Mouse (Mus musculus) embryonic facial prominence, embryonic 10.5 days (tissue): ENCODE results near the gene Sbk3. TPM values are rescaled to one million over a fixed set of nuclear protein-coding genes. Genes with fewer than 3 reads are reported as not detected.

Experiments used
- DNase-seq: peaks from one replicate; pipeline ENCODE4 v3.0.0-alpha.2; 2017; ENCODE audit warnings: low spot score
- H3K27ac ChIP-seq: fragments of 300-500 bp; sonication (generic); replicated peaks from 2 replicates; pipeline ENCODE4 v1.5.1; 2016; ENCODE audit warnings: mild to moderate bottlenecking
- H3K27me3 ChIP-seq: fragments of 300-500 bp; sonication (generic); replicated peaks from 2 replicates; pipeline ENCODE4 v1.6.1; 2016; ENCODE audit warnings: low read depth, mild to moderate bottlenecking; ENCODE audit not compliant: poor library complexity, severe bottlenecking
- H3K36me3 ChIP-seq: fragments of 300-500 bp; sonication (generic); replicated peaks from 2 replicates; pipeline ENCODE4 v1.6.1; 2016; ENCODE audit warnings: mild to moderate bottlenecking, moderate library complexity
- H3K4me1 ChIP-seq: fragments of 300-500 bp; sonication (generic); 2 replicates; pipeline ENCODE4 v1.6.1; 2016
- H3K4me3 ChIP-seq: fragments of 300-500 bp; sonication (generic); 2 replicates; pipeline ENCODE4 v1.5.1; 2016; ENCODE audit warnings: mild to moderate bottlenecking, moderate library complexity
- H3K9me3 ChIP-seq: fragments of 300-500 bp; sonication (generic); 2 replicates; pipeline ENCODE4 v1.6.1; 2016; ENCODE audit warnings: mild to moderate bottlenecking
- WGBS: fragments of 180-500 bp; shearing (Covaris S2); methylation state at CpG from one replicate; pipeline ENCODE4 v1.1.7; 2016; 5-methylcytosine and 5-hydroxymethylcytosine counted together
- polyA plus RNA-seq: library from polyadenylated mRNA; unstranded; fragments of >200 nt; fragmentation: Nextera tagmentation; extraction: Ambion mirVana; gene quantifications from 2 replicates; pipeline ENCODE4 v1.2.1, GENCODE M21; 2016

Gene Sbk3
- polyA plus RNA-seq, 1 experiment from 2014 or later: not detected

DNA sequence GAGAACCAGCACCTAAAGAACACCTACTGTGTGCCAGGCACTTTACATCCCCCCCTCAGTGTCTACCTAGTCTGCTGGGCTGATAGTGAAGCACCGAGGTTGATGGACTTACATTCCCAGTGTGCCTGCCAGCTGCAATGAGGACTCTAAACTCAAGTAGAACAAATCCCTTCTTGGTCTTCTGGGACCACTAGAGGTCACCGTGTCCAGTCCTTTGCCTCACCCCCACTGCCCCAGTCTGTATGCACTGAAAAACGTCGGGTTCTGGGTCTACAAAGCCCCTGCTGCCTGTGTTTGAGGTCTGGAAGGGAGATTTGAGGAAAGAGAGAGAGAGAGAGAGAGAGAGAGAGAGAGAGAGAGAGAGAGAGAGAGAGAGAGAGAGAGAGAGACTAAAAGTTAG, 46.5 kb downstream of the Sbk3 start:
- Histone ChIP-seq H3K36me3 (peaks cover 20% of the 10 kb centered on the region), H3K9me3 (peaks cover 4% of the 10 kb centered on the region; the same call in 1 of the 2 replicates), H3K27me3 (no peaks in the 10 kb centered on the region), H3K27ac (peak overlapping the region; percentile 92), H3K4me3 (peak overlapping the region; percentile 56), H3K4me1 (peaks cover 88% of the 10 kb centered on the region)
- WGBS: 2% methylated on average over 4 of the region's 4 CpGs
- DNase-seq: peak; percentile 39

DNA sequence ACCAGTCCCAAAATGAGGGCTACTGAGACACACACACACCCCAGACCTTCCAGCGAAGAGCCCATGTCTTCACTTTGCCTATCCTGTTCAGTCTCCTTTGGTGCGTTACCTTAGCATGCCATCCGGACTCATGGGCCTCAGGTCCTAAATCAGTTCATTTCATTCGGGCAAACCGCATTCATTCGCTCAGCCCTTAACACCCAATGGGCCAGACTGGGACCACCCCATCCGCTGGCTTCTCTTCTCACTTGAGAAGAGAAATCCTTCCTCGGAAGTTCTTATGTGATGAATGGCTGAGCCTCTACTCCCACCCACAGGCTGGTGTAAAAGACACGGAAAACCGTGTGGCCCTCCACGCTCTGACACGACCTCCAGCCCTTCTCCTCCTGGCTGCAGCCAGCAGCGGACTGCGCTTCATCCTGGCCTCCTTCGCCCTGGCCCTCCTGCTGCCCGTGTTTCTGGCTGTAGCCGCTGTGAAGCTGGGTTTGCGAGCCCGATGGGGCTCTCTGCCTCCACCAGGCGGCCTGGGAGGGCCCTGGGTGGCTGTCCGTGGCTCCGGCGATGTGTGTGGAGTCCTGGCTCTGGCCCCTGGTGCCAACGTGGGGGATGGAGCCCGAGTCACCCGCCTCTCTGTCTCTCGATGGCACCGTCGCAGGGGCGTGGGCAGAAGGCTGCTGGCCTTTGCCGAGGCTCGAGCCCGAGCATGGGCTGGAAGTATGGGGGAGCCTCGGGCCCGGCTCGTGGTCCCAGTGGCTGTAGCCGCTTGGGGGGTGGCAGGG, 47.2 kb downstream of the Sbk3 start:
- H3K4me1 ChIP-seq: peaks cover 86% of the 10 kb centered on the region

GRCm38 (mm10) chr7:4922931-4923565, 47.9 kb downstream of the Sbk3 start:
- peak; percentile 90 for DNase-seq
- peak overlapping the region; percentile 92 for H3K27ac ChIP-seq
- peaks cover 4% of the 10 kb centered on the region; the same call in 1 of the 2 replicates for H3K9me3 ChIP-seq
- no peaks in the 10 kb centered on the region for H3K27me3 ChIP-seq
- WGBS: under 1% methylated on average over 14 of the region's 14 CpGs
- peaks cover 82% of the 10 kb centered on the region for H3K4me1 ChIP-seq
- H3K36me3 ChIP-seq: peaks cover 35% of the 10 kb centered on the region
- peak overlapping the region; percentile 56 for H3K4me3 ChIP-seq

More for the DNA sequence above, 47.2 kb downstream of the Sbk3 start:
- peak overlapping the region; percentile 92 for H3K27ac ChIP-seq
- H3K36me3 ChIP-seq: peaks cover 27% of the 10 kb centered on the region
- peak overlapping the region; percentile 56 for H3K4me3 ChIP-seq
- H3K9me3 ChIP-seq: peaks cover 4% of the 10 kb centered on the region; the same call in 1 of the 2 replicates
- peak; percentile 72 for DNase-seq
- H3K27me3 ChIP-seq: no peaks in the 10 kb centered on the region
- 4% methylated on average over 37 of the region's 37 CpGs for WGBS

GRCm38 (mm10) chr7:4922508-4922907, 48.5 kb downstream of the Sbk3 start:
- no peaks in the 10 kb centered on the region for H3K27me3 ChIP-seq
- H3K4me3 ChIP-seq: peak overlapping the region; percentile 56
- DNase-seq: peak; percentile 92
- H3K36me3 ChIP-seq: peaks cover 40% of the 10 kb centered on the region
- peaks cover 4% of the 10 kb centered on the region; the same call in 1 of the 2 replicates for H3K9me3 ChIP-seq
- peak overlapping the region; percentile 92 for H3K27ac ChIP-seq
- under 1% methylated on average over 14 of the region's 14 CpGs for WGBS
- peaks cover 76% of the 10 kb centered on the region for H3K4me1 ChIP-seq

DNA sequence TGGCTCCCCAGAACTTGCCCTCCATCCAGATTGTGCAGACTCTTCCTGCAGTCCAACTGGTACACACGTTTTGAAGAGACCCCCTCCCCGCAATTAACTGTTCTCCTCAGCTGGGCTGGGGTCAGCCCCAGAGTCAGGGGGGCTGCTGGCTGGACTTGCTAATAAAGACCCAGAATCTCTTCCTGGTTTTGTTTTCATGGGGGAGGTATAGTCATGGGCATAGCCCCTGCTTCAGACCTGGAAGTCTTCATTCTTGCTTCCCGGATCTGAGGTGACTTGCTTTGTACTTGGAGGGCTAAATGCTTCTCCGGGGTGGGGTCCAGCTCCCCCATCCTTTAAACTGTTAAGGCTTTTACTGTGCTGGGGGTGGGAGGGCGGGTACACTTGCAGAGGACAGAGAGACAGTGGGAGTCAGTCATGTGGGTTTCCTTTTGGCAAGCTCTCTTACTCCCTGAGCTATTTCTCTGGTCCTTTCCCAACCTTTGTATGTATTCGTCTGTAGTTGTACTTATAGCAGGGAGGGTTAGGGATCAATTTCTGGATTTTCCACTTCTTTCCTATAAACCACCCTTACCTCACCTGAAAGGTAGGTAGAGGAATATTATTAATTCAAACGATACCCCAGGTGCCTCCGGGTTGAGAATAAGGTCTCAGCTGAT, 49.0 kb downstream of the Sbk3 start, which contains the start of gene Nat14:
Gene Nat14 (plus strand): TSS at position 205 of the 659 bp plus-strand sequence.
- Histone ChIP-seq H3K36me3 (peaks cover 46% of the 10 kb centered on the region), H3K27me3 (no peaks in the 10 kb centered on the region)
- WGBS: 28% methylated on average over 8 of the region's 8 CpGs

GRCm38 (mm10) chr7:4920976-4921823, 49.8 kb downstream of the Sbk3 start:
- WGBS: 61% methylated on average over 23 of the region's 23 CpGs
- Histone ChIP-seq H3K27ac (peak overlapping the region; percentile 92), H3K9me3 (peaks cover 4% of the 10 kb centered on the region; the same call in 1 of the 2 replicates), H3K4me1 (peaks cover 73% of the 10 kb centered on the region), H3K36me3 (peaks cover 46% of the 10 kb centered on the region), H3K27me3 (no peaks in the 10 kb centered on the region), H3K4me3 (peak overlapping the region; percentile 56; the same call in 1 of the 2 replicates)
- peak; percentile 25 for DNase-seq

More for the DNA sequence above, 49.0 kb downstream of the Sbk3 start, which contains the start of gene Nat14:
- no peak for DNase-seq
- H3K9me3 ChIP-seq: peaks cover 4% of the 10 kb centered on the region; the same call in 1 of the 2 replicates
- peak within 1 kb of the TSS; percentile 56 for H3K4me3 ChIP-seq
- peaks cover 73% of the 10 kb centered on the region for H3K4me1 ChIP-seq
- H3K27ac ChIP-seq: peak within 1 kb of the TSS; percentile 92

- Histone ChIP-seq H3K36me3 (peaks cover 46% of the 10 kb centered on the region), H3K27ac (peak overlapping the region; percentile 92), H3K27me3 (no peaks in the 10 kb centered on the region), H3K9me3 (peaks cover 4% of the 10 kb centered on the region; the same call in 1 of the 2 replicates), H3K4me1 (peaks cover 71% of the 10 kb centered on the region), H3K4me3 (0 out of 2 replicates have a peak overlapping the region, but pooled peaks have one; percentile 6)
- no peak for DNase-seq
- WGBS: 89% methylated on average over 19 of the region's 19 CpGs
Observed at GRCm38 (mm10) chr7:4920496-4920895, 50.5 kb downstream of the Sbk3 start.

GRCm38 (mm10) chr7:4919971-4920370, 51.0 kb downstream of the Sbk3 start:
- peaks cover 4% of the 10 kb centered on the region; the same call in 1 of the 2 replicates for H3K9me3 ChIP-seq
- peaks cover 46% of the 10 kb centered on the region for H3K36me3 ChIP-seq
- H3K4me3 ChIP-seq: 0 out of 2 replicates have a peak overlapping the region, but pooled peaks have one; percentile 6
- H3K27me3 ChIP-seq: no peaks in the 10 kb centered on the region
- H3K27ac ChIP-seq: peak overlapping the region; percentile 2; the same call in 1 of the 2 replicates
- H3K4me1 ChIP-seq: peaks cover 66% of the 10 kb centered on the region
- DNase-seq: no peak
- WGBS: 88% methylated on average over 21 of the region's 21 CpGs

- WGBS: 82% methylated on average over 21 of the region's 21 CpGs
- no peak for DNase-seq
- H3K4me3 ChIP-seq: no peak overlapping the region
- H3K4me1 ChIP-seq: peaks cover 62% of the 10 kb centered on the region
- H3K9me3 ChIP-seq: peaks cover 4% of the 10 kb centered on the region; the same call in 1 of the 2 replicates
- H3K36me3 ChIP-seq: peaks cover 46% of the 10 kb centered on the region
- H3K27ac ChIP-seq: no peak overlapping the region
- no peaks in the 10 kb centered on the region for H3K27me3 ChIP-seq
Observed at GRCm38 (mm10) chr7:4919096-4919495, 51.9 kb downstream of the Sbk3 start.

- peaks cover 58% of the 10 kb centered on the region for H3K4me1 ChIP-seq
- WGBS: 94% methylated on average over 15 of the region's 15 CpGs
Observed at GRCm38 (mm10) chr7:4918681-4919080, 52.3 kb downstream of the Sbk3 start.

DNA sequence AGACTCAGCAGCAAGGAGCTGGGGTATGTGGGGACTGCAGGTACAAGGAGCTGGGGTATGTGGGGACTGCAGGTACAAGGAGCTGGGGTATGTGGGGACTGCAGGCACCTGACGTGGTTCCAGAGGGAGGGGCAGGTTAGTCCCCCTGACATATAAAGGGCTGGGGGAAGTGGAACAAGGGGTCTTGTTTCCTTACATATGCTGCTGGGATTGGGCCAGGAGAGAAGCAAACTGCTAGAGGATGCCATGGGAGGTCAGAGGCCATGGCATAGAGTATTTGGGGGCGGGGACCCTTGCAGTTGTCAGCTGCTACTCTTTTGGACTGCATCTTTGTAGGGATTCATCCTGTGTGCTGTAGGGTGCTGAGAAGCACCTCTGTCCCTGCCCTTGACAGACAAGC, 53.5 kb downstream of the Sbk3 start:
- Histone ChIP-seq H3K27ac (no peak overlapping the region), H3K9me3 (peaks cover 4% of the 10 kb centered on the region; the same call in 1 of the 2 replicates)

More at GRCm38 (mm10) chr7:4918681-4919080, 52.3 kb downstream of the Sbk3 start:
- peaks cover 46% of the 10 kb centered on the region for H3K36me3 ChIP-seq
- no peak overlapping the region for H3K4me3 ChIP-seq
- DNase-seq: no peak
- no peak overlapping the region for H3K27ac ChIP-seq
- H3K27me3 ChIP-seq: no peaks in the 10 kb centered on the region
- peaks cover 4% of the 10 kb centered on the region; the same call in 1 of the 2 replicates for H3K9me3 ChIP-seq

More for the DNA sequence above, 53.5 kb downstream of the Sbk3 start:
- 90% methylated on average over 2 of the region's 2 CpGs for WGBS
- Histone ChIP-seq H3K4me3 (no peak overlapping the region), H3K36me3 (peaks cover 46% of the 10 kb centered on the region), H3K27me3 (no peaks in the 10 kb centered on the region), H3K4me1 (peaks cover 46% of the 10 kb centered on the region)
- DNase-seq: no peak
